Mouse (Mus musculus): ENCODE data around the gene Nlrp5. TPM values are rescaled to one million over a fixed set of nuclear protein-coding genes. Genes with fewer than 3 reads are reported as not detected.
A peak's percentile ranks its signal among the peaks of the same experiment; 100 is the strongest.
"Not testable (repeated sequence)": the region's sequence is repeated elsewhere in the genome, so short reads cannot be mapped to it uniquely, and the experiment has no call there.

The Nlrp5 gene
- total RNA-seq (2012; rRNA removed), result 0.05 TPM in 1 of 2 replicates, not detected in the other

GRCm38 (mm10) chr7:23385589-23385988 lies at the start of gene Nlrp5:
Nlrp5 (plus strand) TSS chr7:23385889.
- no peak within 1 kb of the TSS for H3K9ac ChIP-seq (ENCODE audit: insufficient read depth, low read depth, low read length, poor library complexity, severe bottlenecking)
- H3K4me1 ChIP-seq (ENCODE audit: control insufficient read depth in 2 of 2, insufficient read depth in 2 of 2, low read length in 2 of 2, poor library complexity in 1 of 2), result no peaks in the 10 kb centered on the region; a peak in 1 of 4 replicates
- no peak for DNase-seq (ENCODE audit: low read depth, low spot score)
- in situ Hi-C loops (cut with MboI; ENCODE audit: low sequenced_read_pairs in 2 of 2, unreplicated experiment in 2 of 2), result no loop called here
- TF ChIP-seq ZNF384 (IDR thresholded peaks at IDR 0.05; ENCODE audit: low read depth, low read length), result no peak
- no peaks in the 10 kb centered on the region for H3K36me3 ChIP-seq (ENCODE audit: control insufficient read depth, insufficient read depth, low read length, poor library complexity, severe bottlenecking)
- no peak within 1 kb of the TSS for H3K27ac ChIP-seq (ENCODE audit: insufficient read depth, low read depth, low read length, poor library complexity, severe bottlenecking)
- H3K9me3 ChIP-seq (ENCODE audit: control insufficient read depth, insufficient read depth, low read depth, low read length), result no peaks in the 10 kb centered on the region
- no peak within 1 kb of the TSS for H3K4me3 ChIP-seq (ENCODE audit: insufficient read depth in 1 of 2, low read depth in 1 of 2, low read length in 2 of 2, poor library complexity in 1 of 2, severe bottlenecking in 1 of 2)

GRCm38 (mm10) chr7:23358311-23358710 lies 27.4 kb upstream of the Nlrp5 start:
- not testable (repeated sequence) for H3K9me3 ChIP-seq (ENCODE audit: control insufficient read depth, insufficient read depth, low read depth, low read length); DNase-seq (ENCODE audit: low read depth, low spot score); H3K4me1 ChIP-seq (ENCODE audit: control insufficient read depth in 2 of 2, insufficient read depth in 2 of 2, low read length in 2 of 2, poor library complexity in 1 of 2); H3K4me3 ChIP-seq (ENCODE audit: insufficient read depth in 1 of 2, low read depth in 1 of 2, low read length in 2 of 2, poor library complexity in 1 of 2, severe bottlenecking in 1 of 2); H3K27ac ChIP-seq (ENCODE audit: insufficient read depth, low read depth, low read length, poor library complexity, severe bottlenecking); H3K9ac ChIP-seq (ENCODE audit: insufficient read depth, low read depth, low read length, poor library complexity, severe bottlenecking); H3K36me3 ChIP-seq (ENCODE audit: control insufficient read depth, insufficient read depth, low read length, poor library complexity, severe bottlenecking)
- in situ Hi-C loops (cut with MboI; ENCODE audit: low sequenced_read_pairs in 2 of 2, unreplicated experiment in 2 of 2), result loop anchor here in 1 of 2 experiments (10.0 kb wide), 1 partner anchor 166 kb away; no protein-coding TSS in a partner anchor

- H3K4me1 ChIP-seq (ENCODE audit: control insufficient read depth in 2 of 2, insufficient read depth in 2 of 2, low read length in 2 of 2, poor library complexity in 1 of 2); H3K9me3 ChIP-seq (ENCODE audit: control insufficient read depth, insufficient read depth, low read depth, low read length); H3K9ac ChIP-seq (ENCODE audit: insufficient read depth, low read depth, low read length, poor library complexity, severe bottlenecking); H3K4me3 ChIP-seq (ENCODE audit: insufficient read depth in 1 of 2, low read depth in 1 of 2, low read length in 2 of 2, poor library complexity in 1 of 2, severe bottlenecking in 1 of 2); H3K36me3 ChIP-seq (ENCODE audit: control insufficient read depth, insufficient read depth, low read length, poor library complexity, severe bottlenecking): not testable (repeated sequence)
- peak overlapping the region; percentile 82 for H3K27ac ChIP-seq (ENCODE audit: insufficient read depth, low read depth, low read length, poor library complexity, severe bottlenecking)
- DNase-seq (ENCODE audit: low read depth, low spot score), result peak; percentile 51
- in situ Hi-C loops (cut with MboI; ENCODE audit: low sequenced_read_pairs in 2 of 2, unreplicated experiment in 2 of 2), result loop anchor here in 1 of 2 experiments (25.0 kb wide), 1 partner anchor 92 kb away; no protein-coding TSS in a partner anchor
Observed at GRCm38 (mm10) chr7:23470201-23470600, 84.5 kb downstream of the Nlrp5 start.

- not testable (repeated sequence) for H3K4me1 ChIP-seq (ENCODE audit: control insufficient read depth in 2 of 2, insufficient read depth in 2 of 2, low read length in 2 of 2, poor library complexity in 1 of 2); H3K9ac ChIP-seq (ENCODE audit: insufficient read depth, low read depth, low read length, poor library complexity, severe bottlenecking); H3K9me3 ChIP-seq (ENCODE audit: control insufficient read depth, insufficient read depth, low read depth, low read length); H3K36me3 ChIP-seq (ENCODE audit: control insufficient read depth, insufficient read depth, low read length, poor library complexity, severe bottlenecking); H3K4me3 ChIP-seq (ENCODE audit: insufficient read depth in 1 of 2, low read depth in 1 of 2, low read length in 2 of 2, poor library complexity in 1 of 2, severe bottlenecking in 1 of 2)
- in situ Hi-C loops (cut with MboI; ENCODE audit: low sequenced_read_pairs in 2 of 2, unreplicated experiment in 2 of 2), result loop anchor here in 1 of 2 experiments (25.0 kb wide), 1 partner anchor 91 kb away; no protein-coding TSS in a partner anchor
- peak; percentile 15 for DNase-seq (ENCODE audit: low read depth, low spot score)
- peak overlapping the region; percentile 80; the same call in 1 of the 2 replicates for H3K27ac ChIP-seq (ENCODE audit: insufficient read depth, low read depth, low read length, poor library complexity, severe bottlenecking)
Observed at GRCm38 (mm10) chr7:23470832-23471231, 85.1 kb downstream of the Nlrp5 start.

- DNase-seq (ENCODE audit: low read depth, low spot score); H3K4me3 ChIP-seq (ENCODE audit: insufficient read depth in 1 of 2, low read depth in 1 of 2, low read length in 2 of 2, poor library complexity in 1 of 2, severe bottlenecking in 1 of 2); H3K9ac ChIP-seq (ENCODE audit: insufficient read depth, low read depth, low read length, poor library complexity, severe bottlenecking); H3K36me3 ChIP-seq (ENCODE audit: control insufficient read depth, insufficient read depth, low read length, poor library complexity, severe bottlenecking); H3K9me3 ChIP-seq (ENCODE audit: control insufficient read depth, insufficient read depth, low read depth, low read length); H3K4me1 ChIP-seq (ENCODE audit: control insufficient read depth in 2 of 2, insufficient read depth in 2 of 2, low read length in 2 of 2, poor library complexity in 1 of 2); H3K27ac ChIP-seq (ENCODE audit: insufficient read depth, low read depth, low read length, poor library complexity, severe bottlenecking): not testable (repeated sequence)
- in situ Hi-C loops (cut with MboI; ENCODE audit: low sequenced_read_pairs in 2 of 2, unreplicated experiment in 2 of 2), result loop anchor here in 1 of 2 experiments (25.0 kb wide), 1 partner anchor 89 kb away; no protein-coding TSS in a partner anchor
Observed at GRCm38 (mm10) chr7:23472886-23473285, 87.2 kb downstream of the Nlrp5 start.

Other genes with a start within 250 kb of the Nlrp5 start
- not detected in 2 replicates for gene Gm10662, start 241.4 kb upstream of the Nlrp5 start, total RNA-seq (2012; rRNA removed)
- gene Vmn1r165, start 168.6 kb upstream of the Nlrp5 start, total RNA-seq (2012; rRNA removed), result not detected in 2 replicates
- gene Vmn1r166, start 134.2 kb upstream of the Nlrp5 start, total RNA-seq (2012; rRNA removed), result not detected in 2 replicates
- gene Gm6902, start 107.0 kb upstream of the Nlrp5 start, total RNA-seq (2012; rRNA removed), result 0.22 TPM in 1 of 2 replicates, not detected in the other
- not detected in 2 replicates for gene Nlrp4e, start 84.7 kb upstream of the Nlrp5 start, total RNA-seq (2012; rRNA removed)
- gene Vmn1r167, start 121.3 kb downstream of the Nlrp5 start, total RNA-seq (2012; rRNA removed), result not detected in 2 replicates
- gene Vmn1r168, start 153.8 kb downstream of the Nlrp5 start, total RNA-seq (2012; rRNA removed), result not detected in 2 replicates
- not detected in 2 replicates for gene Vmn1r169, start 189.6 kb downstream of the Nlrp5 start, total RNA-seq (2012; rRNA removed)
- not detected in 2 replicates for gene Vmn1r170, start 220.3 kb downstream of the Nlrp5 start, total RNA-seq (2012; rRNA removed)
- not detected in 2 replicates for gene Vmn1r171, start 244.8 kb downstream of the Nlrp5 start, total RNA-seq (2012; rRNA removed)